Mouse (Mus musculus) frontal cortex, adult 2 months (tissue): ENCODE results near the gene Mab21l1. TPM values are rescaled to one million over a fixed set of nuclear protein-coding genes. Genes with fewer than 3 reads are reported as not detected.

Experiments
- DNase-seq, 2 experiments: peaks; one replicate each; pipeline ENCODE4 v3.0.0; 2022; ENCODE audit warnings: low spot score in 1 of 2; ENCODE audit errors: extremely low spot score in 1 of 2
- polyA plus RNA-seq: library from polyadenylated mRNA; depleted of rRNA; stranded (reverse); fragments of >200 nt; gene quantifications from 2 replicates; pipeline ENCODE4 v1.2.3, GENCODE M21; 2012

Gene Mab21l1
- polyA plus RNA-seq, 1 experiment = 1.00 TPM

- DNase-seq = no peak
Measured at GRCm38 (mm10) chr3:55794768-55795167, 12.5 kb downstream of the Mab21l1 start.

DNA sequence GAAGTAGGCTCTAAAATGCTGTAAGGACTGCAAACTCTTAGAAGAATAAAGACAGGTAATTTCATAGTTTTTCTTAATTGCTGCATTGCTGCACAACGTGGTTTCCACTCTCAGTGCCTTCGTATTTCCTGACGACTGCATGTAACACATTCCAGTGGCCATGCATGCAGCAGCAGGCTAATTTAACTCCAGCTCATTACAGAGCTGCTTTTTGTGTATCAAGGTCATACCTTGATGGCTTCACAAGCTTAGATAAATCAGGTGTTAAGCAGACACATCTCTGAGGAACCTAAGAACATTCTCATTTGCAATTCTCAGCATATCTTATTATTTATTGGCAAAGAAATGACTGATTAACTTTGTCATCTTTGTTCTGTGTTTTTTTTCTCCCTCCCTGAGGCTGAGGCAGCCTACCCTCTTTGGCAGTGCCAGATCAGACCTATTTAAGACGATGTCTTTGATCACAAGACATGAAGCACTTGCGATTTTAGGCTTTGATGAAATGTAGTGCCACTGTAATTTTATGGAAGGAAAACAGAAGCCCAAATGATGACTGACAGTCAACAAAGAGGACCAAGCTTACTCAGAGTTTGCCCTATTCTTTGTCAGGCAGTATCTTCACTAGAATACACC is 32.8 kb downstream of the Mab21l1 start:
- DNase-seq = no peak

DNA sequence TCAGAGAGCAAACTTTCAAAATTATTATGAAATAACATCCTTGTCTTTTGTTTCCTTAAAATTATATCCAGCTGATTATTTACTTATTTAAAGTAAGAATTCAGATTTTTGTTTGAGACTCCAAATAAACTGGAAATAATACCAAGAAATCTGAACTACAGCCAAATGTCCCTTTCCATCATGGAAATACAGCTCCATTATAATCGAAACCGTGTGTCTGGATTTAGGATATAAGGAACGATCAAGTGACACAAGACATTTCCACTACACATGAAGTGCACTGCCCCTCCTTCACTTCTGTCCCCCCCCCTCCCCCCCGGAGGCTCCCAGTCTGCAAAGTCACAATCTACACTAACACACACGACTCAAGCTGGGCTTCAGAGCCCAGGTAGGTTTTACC is 33.8 kb downstream of the Mab21l1 start:
- no peak for DNase-seq

GRCm38 (mm10) chr3:55816638-55817375 is 34.5 kb downstream of the Mab21l1 start:
- no peak for DNase-seq

DNA sequence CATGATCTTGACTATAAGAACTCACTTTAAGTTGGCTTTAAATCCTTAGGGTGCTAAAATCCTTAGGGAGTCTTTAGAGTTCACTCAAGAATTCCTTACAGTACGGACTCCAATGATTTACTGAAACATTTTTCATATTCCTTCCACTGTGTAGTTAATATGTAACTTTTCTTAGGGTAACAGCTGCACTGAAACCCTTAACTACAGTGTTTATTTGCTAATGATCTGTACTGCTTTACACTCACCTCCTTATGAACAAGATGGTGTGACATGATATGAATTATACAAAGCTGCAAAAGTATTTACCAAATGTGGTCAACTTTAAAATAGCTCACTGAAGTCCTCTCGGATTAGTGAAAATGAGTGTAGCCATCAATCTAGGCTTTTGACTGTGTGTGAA is 35.8 kb downstream of the Mab21l1 start:
- no peak for DNase-seq

DNA sequence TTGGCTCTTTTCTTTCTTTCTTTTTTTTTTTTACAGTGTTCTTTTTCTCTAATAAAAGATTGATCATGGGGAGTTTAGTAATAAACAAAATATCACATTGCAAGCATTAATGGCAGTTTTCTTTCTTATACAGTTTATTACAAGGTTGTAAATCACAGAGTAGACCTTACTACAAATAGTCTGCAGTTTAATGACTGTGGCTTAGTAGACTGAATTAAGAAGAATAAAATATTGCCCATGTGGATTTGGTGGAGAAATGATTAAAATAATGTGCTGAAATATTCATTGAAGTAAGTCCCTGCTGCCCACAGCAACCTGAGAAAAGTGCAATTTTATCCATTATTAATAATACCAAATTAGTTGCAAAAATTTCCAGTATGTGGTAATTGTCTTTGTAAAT is 37.3 kb downstream of the Mab21l1 start:
- no peak for DNase-seq

DNA sequence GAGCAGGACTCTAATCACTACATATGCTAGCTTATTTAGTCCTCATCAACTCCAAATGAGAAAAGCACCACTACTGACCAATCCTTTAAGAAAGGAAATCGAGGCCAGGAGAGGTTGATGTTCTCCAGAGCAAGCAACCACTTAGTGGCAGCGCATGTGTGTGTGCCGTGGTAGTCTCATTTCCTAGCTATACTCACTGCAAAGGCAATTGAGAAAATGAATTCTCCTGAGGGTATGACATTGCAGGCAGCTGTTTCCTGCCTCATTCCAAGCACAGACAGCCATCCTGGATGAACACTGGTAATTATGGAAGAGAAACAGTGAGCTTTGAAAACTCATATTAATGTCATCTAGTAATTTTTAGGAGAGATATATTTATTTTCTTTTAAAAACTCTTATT is 42.6 kb downstream of the Mab21l1 start:
- DNase-seq = no peak

GRCm38 (mm10) chr3:55828481-55829256 is 46.4 kb downstream of the Mab21l1 start:
- DNase-seq = no peak

DNA sequence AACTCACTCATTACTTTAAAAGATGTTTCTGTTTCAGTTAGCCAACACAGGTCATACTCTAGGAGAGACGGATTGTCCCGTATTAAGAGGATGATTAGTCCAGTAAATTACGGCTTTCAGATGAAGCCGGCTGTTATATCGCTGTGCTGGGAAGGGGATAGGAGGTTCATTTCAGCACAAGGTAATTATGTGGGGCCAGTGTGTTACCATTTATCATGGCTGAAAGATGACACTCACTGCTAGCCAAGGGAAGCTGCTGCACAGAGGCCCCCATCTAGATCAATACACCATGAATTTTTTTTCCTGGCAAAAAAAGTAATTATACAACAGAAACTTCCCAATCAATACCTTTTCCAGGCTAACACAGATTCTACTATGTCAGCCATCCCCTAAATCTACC is 47.9 kb downstream of the Mab21l1 start:
- DNase-seq = no peak
